Mouse (Mus musculus): ENCODE measurements at regions not wholly inside any gene's neighbourhood (a gene's known extent, or its start where the extent isn't known, plus 50 kb on each side); places are given as distances from the start of the nearest gene placed in this dataset.

DNA sequence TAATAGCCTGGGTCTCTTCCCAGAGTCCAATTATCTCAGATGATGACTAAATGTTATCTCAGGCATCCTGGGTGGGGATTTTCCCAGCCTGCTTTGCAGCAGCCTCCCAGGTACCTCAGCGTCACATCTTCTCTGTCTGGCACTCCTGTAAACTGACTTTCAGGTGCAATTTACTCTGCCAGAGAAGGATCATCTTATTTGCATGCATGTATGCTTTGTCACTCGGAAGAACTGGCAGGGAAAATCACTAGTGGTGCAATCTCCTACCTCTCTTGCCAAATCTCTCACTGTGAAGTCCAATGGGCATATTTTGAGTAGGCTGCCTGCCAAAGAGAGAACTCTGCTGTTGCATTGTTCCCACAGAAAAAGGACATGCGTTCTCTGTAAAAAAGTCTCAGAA lies 177.0 kb upstream of the Gm6793 start:
- no peak for TF ChIP-seq CTCF (IDR thresholded peaks at IDR 0.05)
- no peak for TF ChIP-seq EP300 (IDR thresholded peaks at IDR 0.05)

Data from lung, postnatal 0 days (tissue).